Comparison of ENCODE assay signal across 16 mouse cellular contexts in the genomic region with DNA sequence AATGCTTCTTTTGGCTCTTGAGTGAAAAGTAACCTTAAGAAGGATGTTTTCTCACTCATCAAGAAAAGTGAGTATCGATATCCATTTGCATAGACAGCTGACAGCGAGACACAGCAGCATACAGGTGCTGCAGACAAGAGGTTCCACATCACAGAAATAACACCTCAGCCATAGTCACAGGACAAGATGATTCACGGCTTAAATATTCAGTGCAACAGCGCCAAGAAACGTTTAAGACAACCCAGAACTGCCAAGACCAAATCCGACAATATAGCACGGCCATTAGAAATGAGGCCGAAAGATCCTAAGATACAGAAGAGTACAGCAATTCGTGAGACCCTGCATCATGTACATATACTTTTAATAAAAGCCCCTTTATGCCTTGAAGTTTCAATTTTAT.
"Had no signal": no experiment of that assay in that cellular context is flagged by ENCODE, and none has a peak within 500 bp of the region (broad histone marks: within the 10 kb centered on the region; RNA-seq: fewer than 3 reads in every experiment).

No protein-coding gene starts in this region.

- H3K9ac ChIP-seq: neural tube, embryonic 13.5 days; neural tube, embryonic 15.5 days; stomach, embryonic 15.5 days had no signal

- H3K36me3 ChIP-seq: neural tube, embryonic 13.5 days; neural tube, embryonic 15.5 days; stomach, embryonic 15.5 days had no signal

- DNase-seq: retina, postnatal 1 day; right cerebral cortex, adult 18-20 months; right cerebral cortex, postnatal 14 days; right cerebral cortex, postnatal 25 days; right cerebral cortex, postnatal 4 days; spleen, adult 18-20 months; thymus, adult 18-20 months; thymus, adult 2 months; thymus, postnatal 14 days; thymus, postnatal 25 days; thymus, postnatal 36 days; thymus, postnatal 4 days had no signal

- H3K9me3 ChIP-seq: neural tube, embryonic 13.5 days; neural tube, embryonic 15.5 days; stomach, embryonic 15.5 days had no signal

- H3K4me1 ChIP-seq: neural tube, embryonic 13.5 days; neural tube, embryonic 15.5 days; stomach, embryonic 15.5 days had no signal

- H3K4me2 ChIP-seq: neural tube, embryonic 13.5 days; neural tube, embryonic 15.5 days; stomach, embryonic 15.5 days had no signal

- H3K27me3 ChIP-seq: neural tube, embryonic 13.5 days; neural tube, embryonic 15.5 days; stomach, embryonic 15.5 days had no signal

- H3K4me3 ChIP-seq: neural tube, embryonic 13.5 days; neural tube, embryonic 15.5 days; stomach, embryonic 15.5 days had no signal

- H3K27ac ChIP-seq: neural tube, embryonic 13.5 days; neural tube, embryonic 15.5 days; stomach, embryonic 15.5 days; stomach, postnatal 0 days had no signal
